Mouse (Mus musculus): ENCODE results near the gene Stox2. TPM values are rescaled to one million over a fixed set of nuclear protein-coding genes. Genes with fewer than 3 reads are reported as not detected.

Gene Stox2
- polyA plus RNA-seq, 1 experiment from 2014 or later: 16.4 TPM

DNA sequence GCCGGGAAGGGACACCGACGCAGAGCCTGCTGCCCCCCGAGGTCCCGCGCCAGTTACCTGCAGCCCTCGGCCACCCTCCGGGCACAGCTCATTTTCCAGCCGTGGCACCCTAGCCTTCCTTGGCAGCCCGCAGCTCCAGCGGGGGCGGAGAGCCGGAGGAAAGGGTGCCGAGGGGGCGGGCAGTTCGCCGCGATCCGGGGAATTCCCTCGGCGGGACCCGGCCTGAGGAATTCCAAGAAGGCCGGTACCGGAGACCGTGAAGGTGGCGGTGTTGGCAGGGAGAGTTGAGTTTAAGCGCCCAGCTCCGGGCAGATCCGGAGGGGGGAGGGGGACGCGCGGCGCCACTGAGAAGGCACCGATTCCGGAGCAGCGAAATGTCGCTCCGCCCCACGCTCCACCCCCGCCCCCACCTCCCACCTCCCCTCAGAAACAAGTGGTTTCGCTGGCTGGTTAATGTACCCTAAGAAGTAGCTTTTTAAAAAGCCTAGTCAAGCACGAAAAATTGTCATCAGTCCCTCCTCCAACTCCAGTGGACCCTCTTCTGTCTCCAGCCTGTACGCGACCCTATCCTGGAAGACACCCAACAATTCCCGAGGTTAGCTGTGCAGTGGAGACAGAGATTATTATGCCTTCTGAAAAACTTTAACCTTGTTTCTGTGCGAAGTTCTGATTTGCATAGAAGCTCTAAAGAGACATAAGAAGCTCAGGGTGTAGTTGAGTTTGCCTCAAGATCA is 32.5 kb downstream of the Stox2 start:
- 1% methylated on average over 45 of the region's 46 CpGs for WGBS
- peaks cover 28% of the 10 kb centered on the region for H3K27me3 ChIP-seq (ENCODE audit: control insufficient read depth, insufficient read depth, low read length)
- H3K27ac ChIP-seq (ENCODE audit: low read depth, low read length): peak overlapping the region; percentile 82

DNA sequence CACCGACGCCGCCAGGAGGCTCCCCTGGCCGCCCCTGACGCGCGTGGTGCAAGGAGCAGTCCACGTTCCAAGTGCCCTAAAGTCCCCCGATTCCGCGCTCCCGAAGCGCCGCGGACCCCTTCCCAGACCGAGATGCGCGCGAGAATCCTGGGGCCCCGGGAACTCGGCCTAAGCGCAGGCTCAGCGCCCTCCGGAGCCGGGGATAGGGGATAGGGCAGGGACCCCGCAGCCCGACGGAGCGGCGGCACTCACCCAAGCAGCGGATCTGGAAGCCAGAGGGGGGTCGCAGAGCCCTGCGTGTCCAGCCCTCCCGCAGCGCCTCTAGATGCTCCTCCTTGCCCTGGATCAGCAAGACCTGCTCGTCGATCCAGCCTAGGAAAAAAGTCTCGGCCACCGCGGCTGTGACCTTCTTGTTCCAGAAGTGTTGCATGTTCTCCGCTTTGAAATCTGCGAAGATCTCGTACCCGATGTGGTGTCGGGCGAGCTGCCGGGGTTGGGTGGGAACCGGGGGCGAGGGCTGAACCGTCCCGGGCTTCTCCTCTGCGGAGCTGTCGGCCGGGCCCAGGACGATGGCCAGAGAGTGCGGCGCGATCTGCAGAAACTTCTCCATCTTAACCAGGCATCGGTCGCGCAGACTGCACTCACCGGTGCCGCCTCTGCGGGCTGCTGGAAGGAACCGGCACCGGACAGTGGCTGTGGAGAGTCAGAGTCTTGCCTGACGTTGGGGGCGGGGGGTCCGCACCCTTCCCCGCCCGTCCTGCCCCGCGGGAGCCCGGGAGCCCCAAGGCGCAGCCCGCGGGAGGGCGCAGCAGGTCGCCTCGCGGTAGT is 33.3 kb downstream of the Stox2 start:
- H3K4me1 ChIP-seq (ENCODE audit: control insufficient read depth, insufficient read depth, low read length): 0 out of 2 replicates have a peak, but pooled peaks cover 4% of the 10 kb centered on the region
- H3K27ac ChIP-seq (ENCODE audit: low read depth, low read length): peak overlapping the region; percentile 82
- peak overlapping the region; percentile 68 for H3K9ac ChIP-seq (ENCODE audit: low read depth, low read length)
- WGBS: under 1% methylated on average over 78 of the region's 81 CpGs
- no peaks in the 10 kb centered on the region for H3K9me3 ChIP-seq (ENCODE audit: control insufficient read depth, low read length)
- H3K4me2 ChIP-seq (replicated peaks; ENCODE audit: low read depth, low read length): peak overlapping the region; percentile 92
- peak; percentile 56 for ATAC-seq (ENCODE audit: low FRiP score, low TSS enrichment)
- no peaks in the 10 kb centered on the region for H3K36me3 ChIP-seq (ENCODE audit: control insufficient read depth, insufficient read depth, low read length)
- peak overlapping the region; percentile 79 for H3K4me3 ChIP-seq (ENCODE audit: low read length)
- peaks cover 34% of the 10 kb centered on the region for H3K27me3 ChIP-seq (ENCODE audit: control insufficient read depth, insufficient read depth, low read length)

More for the DNA sequence above, 32.5 kb downstream of the Stox2 start:
- Histone ChIP-seq H3K9me3 (ENCODE audit: control insufficient read depth, low read length) (no peaks in the 10 kb centered on the region), H3K9ac (ENCODE audit: low read depth, low read length) (peak overlapping the region; percentile 68), H3K4me3 (ENCODE audit: low read length) (peak overlapping the region; percentile 79), H3K4me2 (replicated peaks; ENCODE audit: low read depth, low read length) (peak overlapping the region; percentile 92), H3K36me3 (ENCODE audit: control insufficient read depth, insufficient read depth, low read length) (no peaks in the 10 kb centered on the region), H3K4me1 (ENCODE audit: control insufficient read depth, insufficient read depth, low read length) (0 out of 2 replicates have a peak, but pooled peaks cover 4% of the 10 kb centered on the region)
- peak; percentile 56 for ATAC-seq (ENCODE audit: low FRiP score, low TSS enrichment)

DNA sequence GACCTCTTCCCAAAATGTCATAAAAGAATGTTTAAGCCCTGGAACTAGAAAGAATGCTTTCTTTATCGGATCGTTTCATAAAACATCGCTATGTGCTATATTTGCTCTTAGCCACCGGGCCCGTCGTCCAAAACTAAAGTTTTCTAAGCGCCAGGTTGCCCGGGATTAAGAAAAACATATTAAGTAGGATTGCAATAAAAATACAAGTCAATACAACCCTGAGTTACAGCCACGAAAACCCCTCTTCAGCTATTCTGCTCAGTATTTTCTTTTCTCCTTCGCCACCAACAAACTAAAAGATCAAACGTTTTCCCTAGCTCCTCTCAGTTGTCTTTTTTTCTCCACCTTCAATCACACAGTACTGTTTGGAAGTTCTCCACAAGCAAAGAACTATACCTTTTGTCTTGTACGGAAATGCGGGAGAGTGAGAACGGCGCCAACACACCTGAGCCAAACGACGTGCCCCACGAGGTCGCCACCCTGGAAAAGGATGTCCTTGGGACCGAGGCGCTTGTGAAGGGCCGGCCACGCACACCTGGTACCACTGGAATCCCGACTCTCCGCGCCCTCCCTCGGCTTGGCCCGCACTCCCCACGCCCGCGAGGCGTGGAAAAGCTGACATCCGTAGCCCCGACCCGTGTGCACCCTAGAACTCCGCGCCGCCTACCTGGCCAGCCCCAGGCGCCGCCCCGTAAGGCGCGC is 34.0 kb downstream of the Stox2 start:
- WGBS: under 1% methylated on average over 43 of the region's 43 CpGs
- H3K4me1 ChIP-seq (ENCODE audit: control insufficient read depth, insufficient read depth, low read length): 0 out of 2 replicates have a peak, but pooled peaks cover 4% of the 10 kb centered on the region
- peak overlapping the region; percentile 68 for H3K9ac ChIP-seq (ENCODE audit: low read depth, low read length)
- H3K27me3 ChIP-seq (ENCODE audit: control insufficient read depth, insufficient read depth, low read length): peaks cover 34% of the 10 kb centered on the region
- peak; percentile 46; the same call in 1 of the 2 replicates for ATAC-seq (ENCODE audit: low FRiP score, low TSS enrichment)
- no peaks in the 10 kb centered on the region for H3K9me3 ChIP-seq (ENCODE audit: control insufficient read depth, low read length)
- peak overlapping the region; percentile 49; the same call in 1 of the 2 replicates for H3K27ac ChIP-seq (ENCODE audit: low read depth, low read length)
- H3K36me3 ChIP-seq (ENCODE audit: control insufficient read depth, insufficient read depth, low read length): no peaks in the 10 kb centered on the region
- H3K4me3 ChIP-seq (ENCODE audit: low read length): peak overlapping the region; percentile 79
- H3K4me2 ChIP-seq (replicated peaks; ENCODE audit: low read depth, low read length): peak overlapping the region; percentile 92

DNA sequence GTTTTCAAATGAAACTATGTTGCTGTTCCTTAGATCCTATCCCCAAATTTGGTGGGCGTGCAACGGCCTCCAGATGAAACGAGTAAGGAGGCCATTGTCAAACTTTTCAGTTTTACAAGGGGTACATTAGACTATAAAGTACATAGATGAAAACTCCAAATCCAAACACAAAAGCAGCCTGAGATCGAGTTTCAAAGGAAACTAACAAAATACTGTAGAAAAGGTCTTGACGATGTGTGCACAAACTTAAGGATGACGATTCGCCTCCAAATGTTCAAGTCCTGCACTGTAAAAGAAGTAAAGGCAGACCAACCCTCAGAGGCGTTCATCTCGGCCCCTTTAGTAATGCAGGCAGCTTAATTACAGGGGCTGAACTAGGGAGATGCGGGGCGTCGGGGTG is 34.8 kb downstream of the Stox2 start:
- peak overlapping the region; percentile 79 for H3K4me3 ChIP-seq (ENCODE audit: low read length)
- no peaks in the 10 kb centered on the region for H3K9me3 ChIP-seq (ENCODE audit: control insufficient read depth, low read length)
- peak overlapping the region; percentile 92 for H3K4me2 ChIP-seq (replicated peaks; ENCODE audit: low read depth, low read length)
- peaks cover 34% of the 10 kb centered on the region for H3K27me3 ChIP-seq (ENCODE audit: control insufficient read depth, insufficient read depth, low read length)
- H3K36me3 ChIP-seq (ENCODE audit: control insufficient read depth, insufficient read depth, low read length): no peaks in the 10 kb centered on the region
- 0 out of 2 replicates have a peak, but pooled peaks cover 4% of the 10 kb centered on the region for H3K4me1 ChIP-seq (ENCODE audit: control insufficient read depth, insufficient read depth, low read length)
- WGBS: 4% methylated on average over 12 of the region's 12 CpGs
- no peak for ATAC-seq (ENCODE audit: low FRiP score, low TSS enrichment)
- H3K9ac ChIP-seq (ENCODE audit: low read depth, low read length): no peak overlapping the region
- no peak overlapping the region for H3K27ac ChIP-seq (ENCODE audit: low read depth, low read length)

DNA sequence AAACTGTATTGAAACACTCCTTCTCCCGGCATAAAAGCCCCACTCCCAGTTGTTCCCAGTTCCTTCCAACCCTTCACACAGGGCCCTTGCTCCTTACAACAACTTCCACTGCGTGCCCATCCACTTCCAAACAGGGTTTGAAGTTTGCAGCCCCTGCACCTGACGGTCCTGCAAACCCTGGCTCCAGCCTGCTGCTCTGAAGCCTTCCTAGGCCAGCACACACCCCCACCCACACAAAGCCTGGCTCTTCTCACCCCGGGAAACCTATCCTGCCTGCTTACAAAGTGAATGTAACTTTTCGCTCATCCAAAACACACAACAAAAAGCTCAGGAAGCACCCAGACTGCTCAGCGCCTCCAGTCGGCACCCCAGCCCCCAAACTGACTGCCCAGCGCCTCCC is 37.1 kb downstream of the Stox2 start:
- Histone ChIP-seq H3K4me2 (replicated peaks; ENCODE audit: low read depth, low read length) (peak overlapping the region; percentile 19), H3K4me1 (ENCODE audit: control insufficient read depth, insufficient read depth, low read length) (0 out of 2 replicates have a peak, but pooled peaks cover 4% of the 10 kb centered on the region), H3K27me3 (ENCODE audit: control insufficient read depth, insufficient read depth, low read length) (peaks cover 34% of the 10 kb centered on the region), H3K4me3 (ENCODE audit: low read length) (peak overlapping the region; percentile 18), H3K9ac (ENCODE audit: low read depth, low read length) (no peak overlapping the region), H3K36me3 (ENCODE audit: control insufficient read depth, insufficient read depth, low read length) (no peaks in the 10 kb centered on the region), H3K9me3 (ENCODE audit: control insufficient read depth, low read length) (no peaks in the 10 kb centered on the region), H3K27ac (ENCODE audit: low read depth, low read length) (no peak overlapping the region)
- ATAC-seq (ENCODE audit: low FRiP score, low TSS enrichment): no peak
- WGBS: 5% methylated on average over 8 of the region's 8 CpGs

DNA sequence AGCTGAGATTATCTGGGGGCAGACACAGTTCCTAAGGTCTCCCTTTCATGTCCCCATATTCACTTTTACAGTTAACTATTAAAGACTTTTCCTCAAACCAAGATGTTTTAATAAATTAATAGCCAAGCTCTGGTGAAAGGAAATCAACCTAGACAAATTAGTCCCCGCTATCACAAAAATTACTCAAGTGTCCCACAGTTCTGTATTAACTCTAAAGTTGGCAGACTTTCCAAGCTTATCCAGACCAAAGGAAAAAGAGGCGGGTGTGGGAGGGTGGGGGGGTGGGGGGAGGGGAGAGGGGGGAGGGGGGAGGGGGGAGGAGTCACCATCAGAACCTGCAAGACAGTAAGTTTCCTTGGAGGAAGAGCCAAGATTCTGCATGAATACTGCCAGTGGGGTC is 41.3 kb downstream of the Stox2 start:
- Histone ChIP-seq H3K4me3 (ENCODE audit: low read length) (no peak overlapping the region), H3K9me3 (ENCODE audit: control insufficient read depth, low read length) (no peaks in the 10 kb centered on the region), H3K4me2 (replicated peaks; ENCODE audit: low read depth, low read length) (no peak overlapping the region), H3K36me3 (ENCODE audit: control insufficient read depth, insufficient read depth, low read length) (no peaks in the 10 kb centered on the region), H3K27ac (ENCODE audit: low read depth, low read length) (no peak overlapping the region), H3K9ac (ENCODE audit: low read depth, low read length) (no peak overlapping the region), H3K27me3 (ENCODE audit: control insufficient read depth, insufficient read depth, low read length) (peaks cover 15% of the 10 kb centered on the region), H3K4me1 (ENCODE audit: control insufficient read depth, insufficient read depth, low read length) (0 out of 2 replicates have a peak, but pooled peaks cover 4% of the 10 kb centered on the region)
- WGBS: 50% methylated on average over 1 of the region's 2 CpGs
- no peak for ATAC-seq (ENCODE audit: low FRiP score, low TSS enrichment)

DNA sequence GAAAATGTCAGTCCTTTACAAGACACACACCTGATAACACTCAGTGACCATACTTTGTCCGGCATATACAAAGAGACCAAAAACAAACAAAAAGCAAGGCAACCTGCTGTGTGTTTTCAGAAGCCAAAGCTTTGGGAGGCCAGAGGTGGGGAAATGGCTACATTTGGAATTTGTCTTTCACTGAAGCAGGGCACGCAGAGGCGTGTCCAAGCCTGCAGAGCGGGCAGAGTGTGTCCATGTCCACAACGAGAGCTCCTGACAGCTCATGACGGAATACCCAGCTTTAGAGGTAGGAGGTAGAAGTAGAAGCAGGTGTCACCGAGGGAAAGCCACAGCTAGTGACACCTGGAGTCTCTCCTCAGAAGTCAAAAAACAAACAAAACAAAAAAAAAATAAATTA is 53.2 kb downstream of the Stox2 start:
- H3K27ac ChIP-seq (ENCODE audit: low read depth, low read length): no peak overlapping the region
- H3K36me3 ChIP-seq (ENCODE audit: control insufficient read depth, insufficient read depth, low read length): no peaks in the 10 kb centered on the region
- no peaks in the 10 kb centered on the region for H3K4me1 ChIP-seq (ENCODE audit: control insufficient read depth, insufficient read depth, low read length)
- no peak overlapping the region for H3K4me2 ChIP-seq (replicated peaks; ENCODE audit: low read depth, low read length)
- no peaks in the 10 kb centered on the region for H3K27me3 ChIP-seq (ENCODE audit: control insufficient read depth, insufficient read depth, low read length)
- H3K4me3 ChIP-seq (ENCODE audit: low read length): no peak overlapping the region
- no peak overlapping the region for H3K9ac ChIP-seq (ENCODE audit: low read depth, low read length)
- ATAC-seq (ENCODE audit: low FRiP score, low TSS enrichment): no peak
- H3K9me3 ChIP-seq (ENCODE audit: control insufficient read depth, low read length): no peaks in the 10 kb centered on the region
- 73% methylated on average over 7 of the region's 7 CpGs for WGBS

DNA sequence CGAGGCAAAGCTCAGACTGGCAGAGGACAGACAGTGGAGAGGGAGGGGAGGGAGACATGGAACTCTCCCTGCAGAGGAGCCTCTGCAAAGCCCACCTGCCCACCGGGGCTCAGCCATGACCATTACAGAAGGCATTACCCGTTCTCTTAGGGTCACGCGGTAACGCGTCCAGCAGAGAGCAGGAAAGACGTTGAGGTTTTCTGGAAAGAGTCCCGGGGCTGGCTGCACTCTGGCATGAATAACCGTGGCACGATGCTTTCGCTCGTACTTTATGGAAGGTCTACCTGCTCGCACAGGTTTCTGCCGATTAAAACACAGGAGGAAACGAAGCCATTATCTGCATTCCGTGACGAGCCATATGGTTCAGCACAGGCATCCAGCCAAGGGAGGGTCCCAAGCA is 53.9 kb downstream of the Stox2 start:
- Histone ChIP-seq H3K4me2 (replicated peaks; ENCODE audit: low read depth, low read length) (no peak overlapping the region), H3K27me3 (ENCODE audit: control insufficient read depth, insufficient read depth, low read length) (no peaks in the 10 kb centered on the region), H3K4me1 (ENCODE audit: control insufficient read depth, insufficient read depth, low read length) (no peaks in the 10 kb centered on the region), H3K27ac (ENCODE audit: low read depth, low read length) (no peak overlapping the region), H3K36me3 (ENCODE audit: control insufficient read depth, insufficient read depth, low read length) (no peaks in the 10 kb centered on the region), H3K9me3 (ENCODE audit: control insufficient read depth, low read length) (no peaks in the 10 kb centered on the region), H3K4me3 (ENCODE audit: low read length) (no peak overlapping the region), H3K9ac (ENCODE audit: low read depth, low read length) (no peak overlapping the region)
- ATAC-seq (ENCODE audit: low FRiP score, low TSS enrichment): no peak
- WGBS: 75% methylated on average over 18 of the region's 18 CpGs

Measured in kidney, embryonic 14.5 days (tissue).